Mouse (Mus musculus) thymus, adult 2 months (tissue): ENCODE measurements around the gene Tec.

ENCODE experiments used
- CTCF ChIP-seq: fragments of 200-500 bp; IDR thresholded peaks from 2 replicates; pipeline ENCODE4 v1.5.1; 2012; ENCODE audit warnings: mild to moderate bottlenecking, control low read depth, low read length, moderate library complexity, borderline replicate concordance; ENCODE audit not compliant: control insufficient read depth, poor library complexity, insufficient read depth; ENCODE audit errors: extremely low read depth
- POLR2A ChIP-seq: fragments of 200-500 bp; IDR thresholded peaks from 2 replicates; pipeline ENCODE4 v1.6.1; 2012; ENCODE audit warnings: mild to moderate bottlenecking, low read length, control low read depth, moderate library complexity; ENCODE audit not compliant: control insufficient read depth, poor library complexity, insufficient read depth; ENCODE audit errors: extremely low read depth

DNA sequence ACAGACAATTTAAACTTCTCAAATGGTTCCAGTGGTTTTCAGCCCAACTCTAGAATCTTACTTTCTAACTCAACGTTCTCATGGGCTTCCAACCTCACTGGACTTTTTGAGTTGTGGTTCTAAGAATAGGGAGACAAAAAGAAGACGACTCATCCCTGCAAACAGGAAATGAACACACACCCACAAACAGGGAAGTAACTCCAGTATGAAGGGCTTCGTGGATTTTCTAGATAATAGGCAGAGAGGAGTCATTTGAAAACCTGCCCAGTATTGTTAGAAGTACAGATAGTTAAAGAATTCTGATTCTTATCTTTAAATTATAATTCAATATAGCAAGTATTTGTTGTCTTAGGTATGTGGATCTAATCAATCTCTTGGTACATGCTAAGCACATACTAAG lies 47.6 kb downstream of the Tec start:
- TF ChIP-seq CTCF (no peak), POLR2A (no peak)
